Mouse (Mus musculus): Measurements from ENCODE around the gene Ppp1r17.

GRCm38 (mm10) chr6:56048580-56048979, 31.3 kb downstream of the Ppp1r17 start:
- TF ChIP-seq CTCF (IDR thresholded peaks at IDR 0.05; ENCODE audit: borderline replicate concordance, insufficient read depth, low read length) (no peak), POLR2A (IDR thresholded peaks at IDR 0.05; ENCODE audit: low read depth, low read length) (no peak)

Data from embryonic fibroblast, embryonic 13.5 days (primary cell).